Mouse (Mus musculus): Measurements from ENCODE around the gene Klf11. TPM values are rescaled to one million over a fixed set of nuclear protein-coding genes. Genes with fewer than 3 reads are reported as not detected.

The Klf11 gene
- total and polyA plus RNA-seq, 3 experiments, result 7.2 to 9.2 (median 7.3) TPM

Other genes with a start within 250 kb of the Klf11 start
- gene Taf1b, start 152.9 kb upstream of the Klf11 start, total RNA-seq (2012; rRNA removed), result 25.9 and 26.6 TPM in 2 replicates
- 34.5 and 36.6 TPM in 2 replicates for gene Taf1b, start 152.9 kb upstream of the Klf11 start, total RNA-seq (2014; rRNA removed)
- 42.2 and 49.6 TPM in 2 replicates for gene Taf1b, start 152.9 kb upstream of the Klf11 start, polyA plus RNA-seq (2012; ENCODE audit: insufficient read length, low read depth)
- 1.3 and 1.6 TPM in 2 replicates for gene Grhl1, start 79.0 kb upstream of the Klf11 start, total RNA-seq (2012; rRNA removed)
- 0.54 and 0.63 TPM in 2 replicates for gene Grhl1, start 79.0 kb upstream of the Klf11 start, total RNA-seq (2014; rRNA removed)
- gene Grhl1, start 79.0 kb upstream of the Klf11 start, polyA plus RNA-seq (2012; ENCODE audit: insufficient read length, low read depth), result 0.66 and 0.75 TPM in 2 replicates
- gene Cys1, start 30.5 kb downstream of the Klf11 start, total RNA-seq (2012; rRNA removed), result not detected in 2 replicates
- not detected in 2 replicates for gene Cys1, start 30.5 kb downstream of the Klf11 start, total RNA-seq (2014; rRNA removed)
- not detected in 2 replicates for gene Cys1, start 30.5 kb downstream of the Klf11 start, polyA plus RNA-seq (2012; ENCODE audit: insufficient read length, low read depth)
- 89.0 and 138 TPM in 2 replicates for gene Rrm2, start 57.0 kb downstream of the Klf11 start, total RNA-seq (2012; rRNA removed)
- 180 and 187 TPM in 2 replicates for gene Rrm2, start 57.0 kb downstream of the Klf11 start, total RNA-seq (2014; rRNA removed)
- gene Rrm2, start 57.0 kb downstream of the Klf11 start, polyA plus RNA-seq (2012; ENCODE audit: insufficient read length, low read depth), result 202 and 214 TPM in 2 replicates
- 0.25 and 0.76 TPM in 2 replicates for gene Mboat2, start 179.6 kb downstream of the Klf11 start, total RNA-seq (2012; rRNA removed)
- gene Mboat2, start 179.6 kb downstream of the Klf11 start, total RNA-seq (2014; rRNA removed), result 2.3 and 4.0 TPM in 2 replicates
- gene Mboat2, start 179.6 kb downstream of the Klf11 start, polyA plus RNA-seq (2012; ENCODE audit: insufficient read length, low read depth), result 0.39 and 0.55 TPM in 2 replicates